Mouse (Mus musculus): ENCODE data around the gene Tango6. TPM values are rescaled to one million over a fixed set of nuclear protein-coding genes. Genes with fewer than 3 reads are reported as not detected.

The Tango6 gene
- polyA plus RNA-seq (2012; ENCODE audit: insufficient read depth, low replicate concordance), result 0.22 TPM in 1 of 2 replicates, not detected in the other

DNA sequence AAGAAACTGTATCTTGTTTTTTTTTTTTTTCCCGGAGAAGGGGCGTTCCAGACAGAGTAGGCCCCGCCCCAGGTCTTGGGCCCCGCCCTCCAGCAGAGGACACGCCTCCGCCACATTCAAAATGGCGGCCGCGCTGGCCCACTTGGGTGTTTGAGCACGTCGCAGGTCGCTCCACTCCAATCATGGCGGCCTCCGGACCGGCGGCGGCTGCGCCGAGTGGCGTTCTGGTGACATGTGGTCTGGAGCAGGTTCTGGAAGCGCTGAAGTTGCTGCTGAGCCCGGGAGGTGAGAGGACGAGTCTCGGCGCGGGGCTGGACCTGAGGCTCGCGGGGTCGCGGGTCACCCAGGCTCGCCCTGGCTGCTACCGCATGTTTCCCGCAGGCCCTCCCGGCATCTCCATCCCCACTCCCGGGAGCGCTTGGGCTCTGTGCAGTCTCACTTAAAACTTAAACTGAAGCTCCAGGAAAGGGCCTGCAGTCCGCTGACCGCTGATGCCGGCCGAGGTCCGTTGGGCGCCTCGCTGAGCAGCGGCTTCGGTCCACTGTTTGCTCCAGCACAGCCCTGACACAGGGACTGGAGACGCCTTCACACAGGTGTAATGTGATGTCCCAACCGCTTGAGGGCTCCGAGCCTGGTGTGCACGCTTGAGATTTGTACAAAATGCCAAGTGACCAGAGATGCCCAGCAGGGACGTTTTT is at the start of gene Tango6:
Tango6 (plus strand) TSS at position 98 of the 698 bp plus-strand sequence.
- no peaks in the 10 kb centered on the region for H3K9me3 ChIP-seq
- TF ChIP-seq FLI1 (IDR thresholded peaks at IDR 0.05; ENCODE audit: low read length) (no peak), GATA1 (IDR thresholded peaks at IDR 0.05; ENCODE audit: borderline replicate concordance, low read length) (no peak)
- H3K36me3 ChIP-seq (replicated peaks; ENCODE audit: low read length), result no peaks in the 10 kb centered on the region
- H3K27me3 ChIP-seq (replicated peaks), result peaks cover under 1% of the 10 kb centered on the region
- peak within 1 kb of the TSS; percentile 97 for H3K4me3 ChIP-seq (replicated peaks)
- peaks cover 9% of the 10 kb centered on the region for H3K4me1 ChIP-seq

DNA sequence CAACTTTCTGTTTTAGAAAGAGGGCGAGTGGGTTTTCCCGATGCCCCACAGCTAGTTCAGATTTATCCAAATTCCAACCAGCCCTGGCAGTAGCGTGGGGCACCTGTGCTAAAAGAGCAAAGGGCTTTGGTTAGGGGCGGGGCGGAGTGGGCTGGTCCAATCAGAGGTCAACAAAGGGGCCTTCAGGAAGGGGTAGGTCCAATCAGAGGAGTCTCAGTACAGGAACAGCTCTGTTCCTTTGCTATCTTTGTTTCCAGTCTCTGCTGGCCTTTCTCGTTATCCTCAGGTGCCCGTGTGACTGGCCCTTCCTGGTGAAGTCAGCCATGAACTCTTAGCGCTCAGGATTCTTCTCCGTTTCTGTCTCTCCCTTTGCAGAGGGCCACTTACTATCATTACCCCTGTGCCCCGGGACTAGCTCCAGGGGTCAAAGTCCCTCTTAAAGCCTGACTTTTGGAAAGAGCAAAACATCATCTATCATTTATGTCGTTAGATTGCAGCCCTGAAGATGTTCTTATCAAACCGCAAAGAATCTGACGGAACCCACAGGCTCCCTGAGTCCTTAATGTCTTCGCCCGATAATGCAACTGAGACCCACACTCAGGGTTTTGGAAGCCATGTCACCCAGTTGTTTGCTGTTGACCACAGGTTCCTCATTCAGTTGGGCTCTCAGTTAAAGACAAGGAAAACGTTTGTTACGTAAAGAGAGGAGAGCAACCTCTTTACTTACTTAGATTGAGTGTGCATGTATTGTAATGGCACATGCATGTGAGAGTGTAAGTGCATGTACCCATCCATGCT is 49.3 kb upstream of the Tango6 start:
- no peak overlapping the region for H3K4me3 ChIP-seq (replicated peaks)
- H3K9me3 ChIP-seq, result no peaks in the 10 kb centered on the region
- TF ChIP-seq GATA1 (IDR thresholded peaks at IDR 0.05; ENCODE audit: borderline replicate concordance, low read length), result no peak
- TF ChIP-seq FLI1 (IDR thresholded peaks at IDR 0.05; ENCODE audit: low read length), result no peak
- H3K4me1 ChIP-seq, result no peaks in the 10 kb centered on the region
- no peaks in the 10 kb centered on the region for H3K36me3 ChIP-seq (replicated peaks; ENCODE audit: low read length)
- H3K27me3 ChIP-seq (replicated peaks), result peaks cover 19% of the 10 kb centered on the region

DNA sequence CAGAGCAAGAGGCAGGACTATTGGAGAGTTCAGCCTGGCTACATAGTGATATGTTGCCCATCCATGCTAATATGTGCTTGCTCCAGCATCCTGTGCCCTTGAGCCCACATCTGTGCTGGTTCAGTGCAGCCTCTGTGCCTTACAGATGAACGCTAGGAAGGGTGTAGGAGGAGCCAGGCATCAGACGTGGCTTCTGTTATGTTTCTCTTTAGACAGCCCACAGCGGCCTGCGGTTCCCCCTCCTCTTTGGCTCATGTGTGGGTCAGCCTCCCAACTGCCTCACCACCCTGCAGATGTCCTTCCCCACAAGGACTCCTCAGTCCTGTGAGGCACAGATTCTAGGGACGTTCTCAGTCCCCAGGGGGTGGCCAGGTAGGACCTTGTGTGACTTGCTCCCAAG is 47.6 kb upstream of the Tango6 start:
- Histone ChIP-seq H3K9me3 (no peaks in the 10 kb centered on the region), H3K36me3 (replicated peaks; ENCODE audit: low read length) (no peaks in the 10 kb centered on the region), H3K4me1 (no peaks in the 10 kb centered on the region), H3K27me3 (replicated peaks) (peaks cover 12% of the 10 kb centered on the region), H3K4me3 (replicated peaks) (no peak overlapping the region)
- TF ChIP-seq GATA1 (IDR thresholded peaks at IDR 0.05; ENCODE audit: borderline replicate concordance, low read length) (no peak), FLI1 (IDR thresholded peaks at IDR 0.05; ENCODE audit: low read length) (no peak)

DNA sequence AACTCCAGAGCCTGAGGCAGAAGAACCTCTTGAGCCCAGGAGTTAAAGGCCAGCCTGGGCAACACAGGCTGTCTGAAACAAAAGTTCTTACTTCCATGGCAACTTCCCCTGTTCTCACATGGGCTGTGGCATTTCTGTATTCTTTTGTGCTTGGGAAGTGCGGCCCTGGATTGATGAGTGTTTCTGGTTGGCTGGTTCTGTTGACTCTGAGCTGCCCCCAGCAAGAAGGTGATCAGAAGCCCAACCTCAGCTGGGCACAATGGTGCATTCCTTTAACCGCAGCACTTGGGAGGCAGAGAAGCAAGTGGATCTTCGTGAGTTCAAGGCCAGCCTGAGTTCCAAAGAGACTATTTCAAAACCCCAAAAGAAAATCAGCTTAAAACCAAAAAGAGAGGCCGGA is 45.4 kb upstream of the Tango6 start:
- H3K36me3 ChIP-seq (replicated peaks; ENCODE audit: low read length), result no peaks in the 10 kb centered on the region
- TF ChIP-seq GATA1 (IDR thresholded peaks at IDR 0.05; ENCODE audit: borderline replicate concordance, low read length), result no peak
- TF ChIP-seq FLI1 (IDR thresholded peaks at IDR 0.05; ENCODE audit: low read length), result no peak
- H3K27me3 ChIP-seq (replicated peaks), result peaks cover 14% of the 10 kb centered on the region

DNA sequence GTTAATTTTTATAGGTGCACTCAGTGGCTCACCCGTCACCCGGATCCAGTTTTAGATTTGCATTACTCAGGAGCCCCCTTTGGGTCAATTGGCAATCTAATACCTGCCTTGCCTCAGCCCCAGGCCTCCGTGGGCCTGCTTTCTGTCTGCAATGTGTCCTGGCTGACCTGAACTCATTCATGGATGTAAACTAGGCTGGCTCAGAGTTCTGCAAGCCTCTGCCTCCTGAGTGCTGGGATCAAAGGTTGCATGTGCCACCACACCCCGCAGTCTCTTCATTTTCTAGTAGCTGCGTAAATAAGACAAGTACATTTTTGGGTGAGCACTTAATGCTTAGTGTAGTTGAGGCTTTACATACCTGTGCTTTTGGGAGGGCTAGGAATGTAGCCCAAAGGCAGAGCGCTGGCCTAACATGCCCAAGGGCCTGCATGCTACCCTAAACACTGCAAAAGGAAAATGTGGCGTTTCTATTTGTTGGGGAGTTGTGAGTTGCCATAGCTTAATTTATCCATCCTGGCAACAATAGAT is 44.0 kb upstream of the Tango6 start:
- peaks cover 8% of the 10 kb centered on the region for H3K27me3 ChIP-seq (replicated peaks)
- H3K4me1 ChIP-seq, result no peaks in the 10 kb centered on the region; the same call in 1 of the 2 replicates
- no peaks in the 10 kb centered on the region for H3K36me3 ChIP-seq (replicated peaks; ENCODE audit: low read length)
- H3K4me3 ChIP-seq (replicated peaks), result no peak overlapping the region
- TF ChIP-seq GATA1 (IDR thresholded peaks at IDR 0.05; ENCODE audit: borderline replicate concordance, low read length) (no peak), FLI1 (IDR thresholded peaks at IDR 0.05; ENCODE audit: low read length) (no peak)
- no peaks in the 10 kb centered on the region for H3K9me3 ChIP-seq

More for the DNA sequence above, 45.4 kb upstream of the Tango6 start:
- H3K4me1 ChIP-seq, result no peaks in the 10 kb centered on the region
- H3K4me3 ChIP-seq (replicated peaks), result no peak overlapping the region
- H3K9me3 ChIP-seq, result no peaks in the 10 kb centered on the region

DNA sequence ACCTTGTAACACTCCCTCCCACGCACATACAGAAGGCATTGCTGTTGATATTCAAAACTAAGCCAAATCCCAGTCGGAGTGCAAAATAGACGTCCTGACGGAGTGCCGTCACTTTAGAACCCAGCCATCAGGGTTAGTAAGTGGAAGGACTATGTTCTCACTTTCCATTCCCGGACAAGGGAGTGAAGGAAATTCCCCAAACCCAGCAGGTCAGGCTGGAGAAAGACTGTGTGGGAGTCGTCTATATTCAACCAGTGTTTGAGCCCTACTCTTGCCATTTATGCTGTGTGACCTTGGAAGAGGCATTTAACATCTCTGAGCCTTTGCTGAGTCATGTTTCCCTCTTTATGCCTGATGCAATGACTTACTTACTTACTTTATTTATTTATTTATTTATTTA is 42.7 kb upstream of the Tango6 start:
- Histone ChIP-seq H3K4me1 (no peaks in the 10 kb centered on the region; the same call in 1 of the 2 replicates), H3K4me3 (replicated peaks) (no peak overlapping the region), H3K9me3 (no peaks in the 10 kb centered on the region), H3K27me3 (replicated peaks) (peaks cover 7% of the 10 kb centered on the region), H3K36me3 (replicated peaks; ENCODE audit: low read length) (no peaks in the 10 kb centered on the region)
- no peak for TF ChIP-seq FLI1 (IDR thresholded peaks at IDR 0.05; ENCODE audit: low read length)
- TF ChIP-seq GATA1 (IDR thresholded peaks at IDR 0.05; ENCODE audit: borderline replicate concordance, low read length), result no peak

DNA sequence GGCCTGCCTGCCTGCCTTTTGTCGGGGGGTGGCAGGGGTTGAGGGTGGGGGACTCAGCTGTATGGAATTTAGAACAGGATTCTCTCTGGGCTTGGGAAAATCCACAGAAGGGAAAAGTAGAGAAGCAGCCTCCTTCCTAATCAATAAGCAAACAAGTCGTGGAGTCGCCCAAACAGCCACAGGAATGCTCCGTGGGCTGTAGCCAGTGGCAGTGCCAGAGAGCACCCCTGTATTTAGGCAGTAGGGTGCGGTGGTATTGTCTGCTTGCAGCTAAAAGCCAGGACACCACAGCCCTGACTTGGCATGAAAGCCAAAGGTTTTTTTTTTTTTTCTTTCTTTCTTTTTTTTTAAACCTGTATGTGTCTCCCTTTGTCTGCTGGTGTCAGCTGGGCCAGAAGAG is 41.9 kb upstream of the Tango6 start:
- H3K27me3 ChIP-seq (replicated peaks), result peaks cover 6% of the 10 kb centered on the region
- TF ChIP-seq GATA1 (IDR thresholded peaks at IDR 0.05; ENCODE audit: borderline replicate concordance, low read length), result no peak
- TF ChIP-seq FLI1 (IDR thresholded peaks at IDR 0.05; ENCODE audit: low read length), result no peak
- no peaks in the 10 kb centered on the region for H3K36me3 ChIP-seq (replicated peaks; ENCODE audit: low read length)
- no peaks in the 10 kb centered on the region; the same call in 1 of the 2 replicates for H3K4me1 ChIP-seq
- no peak overlapping the region for H3K4me3 ChIP-seq (replicated peaks)
- H3K9me3 ChIP-seq, result no peaks in the 10 kb centered on the region

DNA sequence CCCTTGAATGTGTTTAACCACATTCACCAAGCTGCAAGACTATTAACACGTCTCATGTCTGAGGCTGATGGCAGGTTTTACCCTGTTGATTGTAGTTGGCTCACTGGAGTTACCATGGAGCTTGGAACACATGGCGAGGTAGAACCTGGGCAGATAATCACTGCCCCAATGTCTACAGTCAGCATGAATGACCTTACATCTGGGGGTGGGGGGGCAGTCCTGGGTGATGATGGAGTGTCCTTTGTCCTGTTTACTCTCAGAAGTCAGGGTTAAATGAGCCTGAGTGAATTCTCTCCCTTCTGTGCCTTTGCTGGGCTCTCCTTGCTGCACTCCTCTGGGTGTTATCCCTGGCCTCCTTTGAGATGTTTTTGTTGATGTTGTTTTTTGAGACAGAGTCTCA is 40.7 kb upstream of the Tango6 start:
- Histone ChIP-seq H3K36me3 (replicated peaks; ENCODE audit: low read length) (no peaks in the 10 kb centered on the region), H3K27me3 (replicated peaks) (peaks cover 11% of the 10 kb centered on the region), H3K9me3 (no peaks in the 10 kb centered on the region), H3K4me3 (replicated peaks) (no peak overlapping the region), H3K4me1 (no peaks in the 10 kb centered on the region; the same call in 1 of the 2 replicates)
- no peak for TF ChIP-seq FLI1 (IDR thresholded peaks at IDR 0.05; ENCODE audit: low read length)
- TF ChIP-seq GATA1 (IDR thresholded peaks at IDR 0.05; ENCODE audit: borderline replicate concordance, low read length), result no peak

DNA sequence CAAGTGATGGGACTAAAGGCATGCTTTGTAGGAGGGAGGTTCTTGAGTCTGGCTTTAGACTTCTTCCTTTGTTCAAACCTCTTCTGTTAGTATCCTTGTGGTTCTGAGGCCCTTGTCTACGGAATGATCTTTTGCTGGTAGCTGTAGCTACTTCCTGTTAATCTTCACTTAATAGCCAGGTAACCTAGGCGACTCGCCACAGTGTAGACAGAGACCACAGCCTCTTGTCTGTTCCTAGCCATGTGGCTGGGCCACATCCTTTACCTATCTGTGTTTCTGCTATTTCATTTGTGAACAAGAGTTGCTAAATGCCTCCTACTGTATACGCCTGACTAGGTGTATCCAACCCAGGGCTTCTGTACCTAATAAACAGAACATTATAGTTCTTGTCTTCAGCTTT is 39.8 kb upstream of the Tango6 start:
- Histone ChIP-seq H3K27me3 (replicated peaks) (peaks cover 15% of the 10 kb centered on the region), H3K4me3 (replicated peaks) (no peak overlapping the region), H3K36me3 (replicated peaks; ENCODE audit: low read length) (no peaks in the 10 kb centered on the region), H3K9me3 (no peaks in the 10 kb centered on the region), H3K4me1 (no peaks in the 10 kb centered on the region; the same call in 1 of the 2 replicates)
- TF ChIP-seq GATA1 (IDR thresholded peaks at IDR 0.05; ENCODE audit: borderline replicate concordance, low read length) (no peak), FLI1 (IDR thresholded peaks at IDR 0.05; ENCODE audit: low read length) (no peak)
